Mouse (Mus musculus) heart, embryonic 15.5 days (tissue): ENCODE results near the gene Tfr2. TPM values are rescaled to one million over a fixed set of nuclear protein-coding genes. Genes with fewer than 3 reads are reported as not detected.

Experiments
- ATAC-seq: fragments of 200-750 bp; cut with Nextera tagmentation; replicated peaks from 2 replicates; pipeline ENCODE4 v1.8.0; 2017; ENCODE audit warnings: low read depth, moderate TSS enrichment; ENCODE audit not compliant: insufficient number of reproducible peaks, insufficient read depth, low FRiP score
- H3K27ac ChIP-seq: fragments of 300-500 bp; sonication (generic); 2 replicates; pipeline ENCODE4 v1.5.1; 2015; ENCODE audit warnings: mild to moderate bottlenecking, inconsistent platforms
- H3K27me3 ChIP-seq: fragments of 300-500 bp; sonication (generic); 2 replicates; pipeline ENCODE4 v1.6.1; 2015; ENCODE audit warnings: inconsistent platforms
- H3K36me3 ChIP-seq: fragments of 300-500 bp; sonication (generic); 2 replicates; pipeline ENCODE4 v1.6.1; 2015; ENCODE audit warnings: mild to moderate bottlenecking, inconsistent platforms
- H3K4me1 ChIP-seq: fragments of 300-500 bp; sonication (generic); replicated peaks from 2 replicates; pipeline ENCODE4 v1.6.1; 2015; ENCODE audit warnings: inconsistent platforms
- H3K4me2 ChIP-seq: fragments of 300-500 bp; sonication (generic); 2 replicates; pipeline ENCODE4 v1.6.1; 2015; ENCODE audit warnings: inconsistent platforms, mild to moderate bottlenecking, moderate library complexity
- H3K4me3 ChIP-seq: fragments of 300-500 bp; sonication (generic); 2 replicates; pipeline ENCODE4 v1.5.1; 2015; ENCODE audit warnings: mild to moderate bottlenecking, inconsistent platforms
- H3K9ac ChIP-seq: fragments of 300-500 bp; sonication (generic); 2 replicates; pipeline ENCODE4 v1.6.1; 2015; ENCODE audit warnings: mild to moderate bottlenecking, inconsistent platforms
- H3K9me3 ChIP-seq: fragments of 300-500 bp; sonication (generic); replicated peaks from 2 replicates; pipeline ENCODE4 v1.6.1; 2016; ENCODE audit warnings: inconsistent platforms
- WGBS: fragments of 180-500 bp; shearing (Covaris S2); methylation state at CpG from one replicate; pipeline ENCODE4 v1.1.7; 2015; ENCODE audit warnings: mixed read lengths; 5-methylcytosine and 5-hydroxymethylcytosine counted together
- polyA plus RNA-seq: library from polyadenylated mRNA; unstranded; fragments of >200 nt; fragmentation: Nextera tagmentation; extraction: Ambion mirVana; gene quantifications from 2 replicates; pipeline ENCODE4 v1.2.1, GENCODE M21; 2015

The Tfr2 gene
- polyA plus RNA-seq, 1 experiment from 2014 or later = 0.31 TPM

GRCm38 (mm10) chr5:137584976-137585375 lies 15.3 kb downstream of the Tfr2 start:
- Histone ChIP-seq H3K27me3 (peaks cover 25% of the 10 kb centered on the region), H3K9ac (no peak overlapping the region), H3K4me3 (no peak overlapping the region), H3K4me1 (peaks cover 11% of the 10 kb centered on the region), H3K36me3 (no peaks in the 10 kb centered on the region), H3K9me3 (no peaks in the 10 kb centered on the region), H3K4me2 (no peak overlapping the region), H3K27ac (no peak overlapping the region)
- 29% methylated on average over 8 of the region's 8 CpGs for WGBS
- ATAC-seq = no peak

- no peak overlapping the region for H3K4me3 ChIP-seq
- H3K36me3 ChIP-seq = no peaks in the 10 kb centered on the region
- 75% methylated on average over 5 of the region's 5 CpGs for WGBS
- no peak overlapping the region for H3K9ac ChIP-seq
- no peaks in the 10 kb centered on the region for H3K27me3 ChIP-seq
- no peaks in the 10 kb centered on the region for H3K4me1 ChIP-seq
- H3K27ac ChIP-seq = no peak overlapping the region
- H3K4me2 ChIP-seq = no peak overlapping the region
- no peak for ATAC-seq
- H3K9me3 ChIP-seq = no peaks in the 10 kb centered on the region
Observed at GRCm38 (mm10) chr5:137590507-137590906, 20.9 kb downstream of the Tfr2 start.

GRCm38 (mm10) chr5:137595921-137596320 lies 26.3 kb downstream of the Tfr2 start:
- H3K27ac ChIP-seq = no peak overlapping the region
- peaks cover 13% of the 10 kb centered on the region for H3K4me1 ChIP-seq
- H3K27me3 ChIP-seq = no peaks in the 10 kb centered on the region
- H3K9me3 ChIP-seq = no peaks in the 10 kb centered on the region
- H3K4me3 ChIP-seq = no peak overlapping the region
- WGBS = 77% methylated on average over 7 of the region's 7 CpGs
- ATAC-seq = no peak
- no peak overlapping the region for H3K9ac ChIP-seq
- peaks cover 6% of the 10 kb centered on the region for H3K36me3 ChIP-seq
- no peak overlapping the region for H3K4me2 ChIP-seq

- peak overlapping the region; percentile 18; the same call in 1 of the 2 replicates for H3K4me2 ChIP-seq
- no peak for ATAC-seq
- peaks cover 13% of the 10 kb centered on the region for H3K4me1 ChIP-seq
- no peaks in the 10 kb centered on the region for H3K27me3 ChIP-seq
- 35% methylated on average over 30 of the region's 30 CpGs for whole genome bisulfite sequencing
- H3K36me3 ChIP-seq = peaks cover 6% of the 10 kb centered on the region
- H3K27ac ChIP-seq = no peak overlapping the region; the same call in 1 of the 2 replicates
- H3K4me3 ChIP-seq = no peak overlapping the region
- no peak overlapping the region for H3K9ac ChIP-seq
- no peaks in the 10 kb centered on the region for H3K9me3 ChIP-seq
Observed at GRCm38 (mm10) chr5:137596601-137597261, 27.1 kb downstream of the Tfr2 start.

- no peak for ATAC-seq
- H3K4me1 ChIP-seq = peaks cover 17% of the 10 kb centered on the region
- H3K27ac ChIP-seq = no peak overlapping the region
- no peaks in the 10 kb centered on the region for H3K9me3 ChIP-seq
- no peaks in the 10 kb centered on the region for H3K27me3 ChIP-seq
- WGBS = 91% methylated on average over 6 of the region's 6 CpGs
- no peak overlapping the region for H3K4me3 ChIP-seq
- H3K36me3 ChIP-seq = peaks cover 6% of the 10 kb centered on the region
- H3K4me2 ChIP-seq = no peak overlapping the region
- H3K9ac ChIP-seq = no peak overlapping the region
Observed at GRCm38 (mm10) chr5:137597625-137598024, 28.0 kb downstream of the Tfr2 start.

GRCm38 (mm10) chr5:137598100-137598826 lies 28.6 kb downstream of the Tfr2 start:
- no peak overlapping the region for H3K27ac ChIP-seq
- H3K9ac ChIP-seq = no peak overlapping the region
- H3K9me3 ChIP-seq = no peaks in the 10 kb centered on the region
- no peak overlapping the region for H3K4me2 ChIP-seq
- 69% methylated on average over 2 of the region's 2 CpGs for WGBS
- peaks cover 20% of the 10 kb centered on the region for H3K4me1 ChIP-seq
- no peak overlapping the region for H3K4me3 ChIP-seq
- ATAC-seq = no peak
- H3K36me3 ChIP-seq = peaks cover 6% of the 10 kb centered on the region
- no peaks in the 10 kb centered on the region for H3K27me3 ChIP-seq

GRCm38 (mm10) chr5:137599600-137599999 lies 30.0 kb downstream of the Tfr2 start:
- Histone ChIP-seq H3K4me2 (peak overlapping the region; percentile 91), H3K9me3 (no peaks in the 10 kb centered on the region), H3K36me3 (peaks cover 10% of the 10 kb centered on the region), H3K4me3 (peak overlapping the region; percentile 81), H3K27ac (peak overlapping the region; percentile 91; the same call in 1 of the 2 replicates), H3K27me3 (no peaks in the 10 kb centered on the region), H3K4me1 (peaks cover 21% of the 10 kb centered on the region), H3K9ac (peak overlapping the region; percentile 80)
- 55% methylated on average over 9 of the region's 9 CpGs for WGBS
- ATAC-seq = no peak

- Histone ChIP-seq H3K9ac (peak overlapping the region; percentile 80), H3K36me3 (peaks cover 11% of the 10 kb centered on the region), H3K27me3 (no peaks in the 10 kb centered on the region), H3K4me3 (peak overlapping the region; percentile 81), H3K27ac (peak overlapping the region; percentile 91), H3K9me3 (no peaks in the 10 kb centered on the region), H3K4me1 (peaks cover 21% of the 10 kb centered on the region), H3K4me2 (peak overlapping the region; percentile 91)
- 2% methylated on average over 19 of the region's 19 CpGs for WGBS
- peak; percentile 37 for ATAC-seq
Observed at GRCm38 (mm10) chr5:137600281-137600618, 30.6 kb downstream of the Tfr2 start.

GRCm38 (mm10) chr5:137600619-137601364 lies 31.2 kb downstream of the Tfr2 start, which contains the start of gene Mospd3:
Gene Mospd3, minus strand, starts transcription at chr5:137601058.
- Histone ChIP-seq H3K9ac (peak within 1 kb of the TSS; percentile 80), H3K27ac (peak within 1 kb of the TSS; percentile 91), H3K9me3 (no peaks in the 10 kb centered on the region), H3K27me3 (no peaks in the 10 kb centered on the region), H3K36me3 (peaks cover 14% of the 10 kb centered on the region), H3K4me3 (peak within 1 kb of the TSS; percentile 81), H3K4me2 (peak within 1 kb of the TSS; percentile 91), H3K4me1 (peaks cover 21% of the 10 kb centered on the region)
- peak; percentile 96 for ATAC-seq
- under 1% methylated on average over 41 of the region's 41 CpGs for WGBS

GRCm38 (mm10) chr5:137601365-137601729 lies 31.7 kb downstream of the Tfr2 start:
- H3K4me3 ChIP-seq = peak overlapping the region; percentile 81
- no peak for ATAC-seq

More at GRCm38 (mm10) chr5:137601365-137601729, 31.7 kb downstream of the Tfr2 start:
- Histone ChIP-seq H3K4me1 (peaks cover 21% of the 10 kb centered on the region), H3K4me2 (peak overlapping the region; percentile 69), H3K9ac (peak overlapping the region; percentile 56), H3K36me3 (peaks cover 19% of the 10 kb centered on the region), H3K27me3 (no peaks in the 10 kb centered on the region), H3K27ac (peak overlapping the region; percentile 91), H3K9me3 (no peaks in the 10 kb centered on the region)
- WGBS = under 1% methylated on average over 22 of the region's 22 CpGs
